Comparison of ENCODE assay signal across 26 mouse cellular contexts in genomic region chr9:42080671-42081070, GRCm38 (mm10). TPM values are rescaled to one million over a fixed set of nuclear protein-coding genes. Genes with fewer than 3 reads are reported as not detected.
A peak's percentile ranks its signal among the peaks of the same experiment; 100 is the strongest.
DNase-seq lines count a peak whose midpoint lies in the region; ATAC-seq and TF ChIP-seq lines count a peak whose summit lies in the region.
"Had no signal": no experiment of that assay in that cellular context is flagged by ENCODE, and none has a peak within 500 bp of the region (broad histone marks: within the 10 kb centered on the region; RNA-seq: fewer than 3 reads in every experiment).

No protein-coding gene starts in this region.

- ATAC-seq in kidney, embryonic 15.5 days (replicated peaks; ENCODE audit: low FRiP score): peak; percentile 54; the same call in 1 of the 2 replicates
- ATAC-seq: CD4-positive, CD25-positive, alpha-beta regulatory T cell, adult 4 months; forebrain, embryonic 16.5 days; inflammation-experienced regulatory T-cells, adult 6 months; liver, postnatal 0 days; lung, postnatal 0 days; midbrain, embryonic 16.5 days had no signal

- H3K27me3 ChIP-seq in heart, embryonic 10.5 days (ENCODE audit: insufficient read depth, poor library complexity, severe bottlenecking): no peaks in the 10 kb centered on the region
- H3K27me3 ChIP-seq in kidney, embryonic 15.5 days: no peaks in the 10 kb centered on the region
- H3K27me3 ChIP-seq: embryonic facial prominence, embryonic 15.5 days had no signal

- no peaks in the 10 kb centered on the region for H3K9me3 ChIP-seq in heart, embryonic 10.5 days
- no peaks in the 10 kb centered on the region for H3K9me3 ChIP-seq in kidney, embryonic 15.5 days (replicated peaks)
- H3K9me3 ChIP-seq: embryonic facial prominence, embryonic 15.5 days; hindbrain, embryonic 10.5 days had no signal

- H3K4me1 ChIP-seq in heart, embryonic 10.5 days: 0 out of 2 replicates have a peak, but pooled peaks cover 9% of the 10 kb centered on the region
- H3K4me1 ChIP-seq in kidney, embryonic 15.5 days: peaks cover 6% of the 10 kb centered on the region; the same call in 1 of the 2 replicates
- H3K4me1 ChIP-seq: hindbrain, embryonic 10.5 days had no signal

- intact Hi-C loops in heart, postnatal 10 days (cut with DNase I): no loop called here

- no peak overlapping the region for H3K4me3 ChIP-seq in heart, embryonic 10.5 days
- no peak overlapping the region for H3K4me3 ChIP-seq in layer of hippocampus, adult 2 months
- H3K4me3 ChIP-seq in kidney, embryonic 15.5 days (replicated peaks): no peak overlapping the region
- H3K4me3 ChIP-seq: embryonic facial prominence, embryonic 15.5 days; heart, adult 2 months; hindbrain, embryonic 10.5 days; myocyte had no signal

- WGBS in heart, embryonic 10.5 days: 56% methylated on average over 9 of the region's 9 CpGs
- 53% methylated on average over 9 of the region's 9 CpGs for WGBS in kidney, embryonic 15.5 days

- H3K4me2 ChIP-seq in kidney, embryonic 15.5 days: no peak overlapping the region
- H3K4me2 ChIP-seq: embryonic facial prominence, embryonic 15.5 days had no signal

- peak; percentile 77 for DNase-seq in heart, embryonic 10.5 days (ENCODE audit: low spot score)
- no peak for DNase-seq in heart, postnatal 10 days
- no peak for DNase-seq in layer of hippocampus, adult 2 months (ENCODE audit: low spot score in 2 of 2)
- no peak for DNase-seq in layer of hippocampus, postnatal 25 days (ENCODE audit: extremely low spot score in 1 of 2, low spot score in 1 of 2)
- peak; percentile 8 for DNase-seq in retina, embryonic 14.5 days (ENCODE audit: low spot score)
- DNase-seq in spleen, postnatal 4 days (ENCODE audit: low spot score in 2 of 2): no peak
- no peak for DNase-seq in embryo, embryonic 10 days (ENCODE audit: low spot score)
- DNase-seq: adrenal gland, postnatal 14 days; cerebellum, adult 2 months; cerebellum, postnatal 36 days; gastrocnemius, postnatal 25 days; heart, adult 2 months; liver, postnatal 0 days; right cerebral cortex, postnatal 25 days; spleen, adult 18-20 months; thymus, postnatal 36 days had no signal

- peaks cover 10% of the 10 kb centered on the region for H3K36me3 ChIP-seq in heart, embryonic 10.5 days
- peaks cover 7% of the 10 kb centered on the region; the same call in 1 of the 2 replicates for H3K36me3 ChIP-seq in kidney, embryonic 15.5 days
- H3K36me3 ChIP-seq: hindbrain, embryonic 10.5 days had no signal

- no peak overlapping the region for H3K9ac ChIP-seq in kidney, embryonic 15.5 days
- H3K9ac ChIP-seq: embryonic facial prominence, embryonic 15.5 days; liver, postnatal 0 days had no signal

- H3K27ac ChIP-seq in heart, embryonic 10.5 days: 0 out of 2 replicates have a peak overlapping the region, but pooled peaks have one; percentile 0
- peak overlapping the region; percentile 71 for H3K27ac ChIP-seq in layer of hippocampus, adult 2 months
- 0 out of 2 replicates have a peak overlapping the region, but pooled peaks have one; percentile 2 for H3K27ac ChIP-seq in kidney, embryonic 15.5 days
- H3K27ac ChIP-seq: embryonic facial prominence, embryonic 15.5 days; heart, adult 2 months; hindbrain, embryonic 10.5 days; macrophage had no signal

- TF ChIP-seq CTCF in layer of hippocampus, adult 2 months (conservative IDR thresholded peaks at IDR 0.05): no peak

RNA-seq across cellular contexts. Expression of gene Sorl1, which starts 43.4 kb away (rescaled TPM):
- polyA plus RNA-seq in heart, embryonic 10.5 days (2016; fragmentation: Nextera tagmentation; extraction: Ambion mirVana): 6.8 and 12.6 TPM in 2 replicates
- total RNA-seq in heart, postnatal 10 days (2021): 1 to 10 TPM; 7.5 to 8.2 TPM
- 100 to 1,000 TPM; 196 to 197 TPM for total RNA-seq in layer of hippocampus, adult 2 months (2021)
- 100 to 1,000 TPM; 187 to 196 TPM for total RNA-seq in layer of hippocampus, postnatal 25 days (2021)
- polyA plus RNA-seq in kidney, embryonic 15.5 days (2015; fragmentation: Nextera tagmentation; extraction: Ambion mirVana): 8.4 and 9.1 TPM in 2 replicates

Comparison
In these comparisons a context has a peak if more than half of its experiments do, and no peak if none do; other contexts are left out.
1. DNase-seq: peak in heart, embryonic 10.5 days (single experiment) and retina, embryonic 14.5 days (single experiment); none in heart, postnatal 10 days (0 of 2), layer of hippocampus, adult 2 months (0 of 2), layer of hippocampus, postnatal 25 days (0 of 2), spleen, postnatal 4 days (0 of 2) and embryo, embryonic 10 days (single experiment).
2. H3K27ac ChIP-seq: peak in every context shown above with its lines; median percentile 71 in layer of hippocampus, adult 2 months; 2 in kidney, embryonic 15.5 days; 0 in heart, embryonic 10.5 days.
3. RNA of gene Sorl1, which starts 43.4 kb away (total RNA-seq): 196 to 197 TPM in layer of hippocampus, adult 2 months and 187 to 196 TPM in layer of hippocampus, postnatal 25 days; 7.5 to 8.2 TPM in heart, postnatal 10 days; every median in the first group is over 10 times any median in the second.